Mouse (Mus musculus) kidney, postnatal 14 days (tissue): ENCODE results near the gene Col9a2.

Experiments
- DNase-seq: peaks from one replicate; pipeline ENCODE4 v3.0.0; 2022; ENCODE audit warnings: mixed read lengths

Col9a2 gene

DNA sequence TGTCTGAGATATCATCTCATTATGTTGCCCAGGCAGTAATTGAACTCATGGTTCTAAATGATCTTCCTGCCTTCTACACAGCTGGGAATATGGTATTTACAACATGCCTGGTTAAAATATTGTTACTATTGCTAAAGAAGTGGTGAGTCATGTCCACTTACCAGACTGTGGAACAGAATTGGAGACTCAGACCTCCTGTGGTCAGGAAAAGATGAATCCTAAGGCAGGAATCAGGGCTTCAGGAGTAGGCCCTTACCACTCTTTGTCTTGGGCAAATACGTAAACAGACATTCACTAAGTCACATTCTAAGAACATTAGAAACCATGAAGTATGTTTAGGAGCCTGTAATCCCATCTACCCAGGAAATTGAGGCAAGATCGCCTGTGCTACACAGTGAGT lies 49.5 kb downstream of the Col9a2 start:
- DNase-seq, result no peak

- peak; percentile 21 for DNase-seq
These were observed 51.0 kb downstream of the Col9a2 start for GRCm38 (mm10) chr4:121090211-121090610.

DNA sequence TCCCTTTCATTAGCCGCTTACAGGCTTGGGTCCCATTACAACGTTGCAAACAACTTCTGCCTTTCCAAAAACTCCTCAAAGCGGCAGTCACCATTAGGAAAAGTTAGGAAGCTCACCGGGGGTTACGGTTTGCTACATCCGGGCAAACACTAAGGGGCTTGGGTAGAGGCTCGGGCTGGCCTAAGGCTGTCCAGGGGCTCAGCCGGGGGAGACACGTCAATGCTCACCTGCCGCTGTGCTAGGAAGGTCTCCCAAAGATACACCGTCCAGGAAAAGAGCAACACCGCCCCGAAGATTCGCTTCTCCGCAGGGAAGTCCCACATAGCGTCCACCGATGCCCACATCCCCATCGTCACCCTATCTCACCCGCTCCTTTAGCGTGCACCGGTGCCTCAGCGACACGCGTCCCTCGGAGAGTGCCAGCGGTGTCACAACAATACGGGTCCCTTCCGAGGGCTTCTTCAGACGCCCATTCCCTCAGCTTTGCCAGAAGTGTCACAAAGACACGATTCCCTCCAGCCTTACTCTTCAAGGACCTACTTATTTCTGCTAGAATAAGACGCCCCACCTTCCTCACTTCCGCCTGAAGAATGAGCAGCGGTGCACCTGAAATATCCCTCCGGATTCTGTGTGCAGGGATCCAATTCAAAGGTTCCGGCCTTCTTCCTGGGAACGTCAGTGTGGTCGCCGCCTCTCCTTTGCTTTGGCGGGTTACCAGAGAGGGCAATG lies 58.6 kb downstream of the Col9a2 start, which contains the start of gene Zmpste24:
Gene Zmpste24 (minus strand): TSS at position 592 of the 729 bp plus-strand sequence.
- DNase-seq, result peak; percentile 89

DNA sequence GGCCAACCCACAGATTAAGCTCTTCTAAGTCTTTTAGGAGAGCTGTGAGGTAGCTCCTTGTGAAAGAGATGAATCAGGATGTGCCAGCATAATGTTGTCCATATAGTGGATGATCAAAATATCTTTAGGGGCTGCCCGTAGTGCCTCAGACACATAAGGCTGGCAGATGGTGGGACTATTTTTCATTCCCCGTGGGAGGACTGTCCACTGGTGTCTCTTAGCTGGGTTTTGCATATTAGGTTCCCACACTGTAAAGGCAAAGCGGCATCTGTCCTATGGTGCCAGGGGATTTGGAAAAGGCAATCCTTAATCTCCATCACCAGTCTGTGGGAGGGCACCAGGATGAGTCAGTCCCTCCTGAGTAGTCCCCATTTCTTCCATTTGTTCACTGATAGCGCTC lies 64.1 kb downstream of the Col9a2 start:
- no peak for DNase-seq
